Mouse (Mus musculus): ENCODE measurements at regions not wholly inside any gene's neighbourhood (a gene's known extent, or its start where the extent isn't known, plus 50 kb on each side); places are given as distances from the start of the nearest gene placed in this dataset.

- Histone ChIP-seq H3K4me1 (ENCODE audit: control insufficient read depth in 2 of 2, insufficient read depth in 2 of 2, low read length in 2 of 2, poor library complexity in 1 of 2) (no peaks in the 10 kb centered on the region), H3K4me3 (ENCODE audit: insufficient read depth in 1 of 2, low read depth in 1 of 2, low read length in 2 of 2, poor library complexity in 1 of 2, severe bottlenecking in 1 of 2) (no peak overlapping the region), H3K27ac (ENCODE audit: insufficient read depth, low read depth, low read length, poor library complexity, severe bottlenecking) (no peak overlapping the region), H3K36me3 (ENCODE audit: control insufficient read depth, insufficient read depth, low read length, poor library complexity, severe bottlenecking) (no peaks in the 10 kb centered on the region), H3K9ac (ENCODE audit: insufficient read depth, low read depth, low read length, poor library complexity, severe bottlenecking) (no peak overlapping the region), H3K9me3 (ENCODE audit: control insufficient read depth, insufficient read depth, low read depth, low read length) (no peaks in the 10 kb centered on the region)
- TF ChIP-seq ZC3H11A (IDR thresholded peaks at IDR 0.05; ENCODE audit: borderline replicate concordance, low read depth, low read length) (no peak), ZNF384 (IDR thresholded peaks at IDR 0.05; ENCODE audit: low read depth, low read length) (no peak), HCFC1 (IDR thresholded peaks at IDR 0.05; ENCODE audit: borderline replicate concordance, insufficient read depth, low read length) (no peak), CHD2 (IDR thresholded peaks at IDR 0.05; ENCODE audit: low read depth, low read length) (no peak), MAFK (IDR thresholded peaks at IDR 0.05; ENCODE audit: insufficient read depth, low read depth, low read length) (no peak)
- DNase-seq (ENCODE audit: low read depth, low spot score): no peak
- in situ Hi-C loops (cut with MboI; ENCODE audit: low sequenced_read_pairs in 2 of 2, unreplicated experiment in 2 of 2): no loop called here
These were observed 78.6 kb upstream of the Sel1l start for GRCm38 (mm10) chr12:91927576-91927975.

- in situ Hi-C loops (cut with MboI; ENCODE audit: low sequenced_read_pairs in 2 of 2, unreplicated experiment in 2 of 2): no loop called here
- Histone ChIP-seq H3K36me3 (ENCODE audit: control insufficient read depth, insufficient read depth, low read length, poor library complexity, severe bottlenecking) (no peaks in the 10 kb centered on the region), H3K9ac (ENCODE audit: insufficient read depth, low read depth, low read length, poor library complexity, severe bottlenecking) (no peak overlapping the region), H3K9me3 (ENCODE audit: control insufficient read depth, insufficient read depth, low read depth, low read length) (no peaks in the 10 kb centered on the region), H3K27ac (ENCODE audit: insufficient read depth, low read depth, low read length, poor library complexity, severe bottlenecking) (no peak overlapping the region), H3K4me3 (ENCODE audit: insufficient read depth in 1 of 2, low read depth in 1 of 2, low read length in 2 of 2, poor library complexity in 1 of 2, severe bottlenecking in 1 of 2) (no peak overlapping the region), H3K4me1 (ENCODE audit: control insufficient read depth in 2 of 2, insufficient read depth in 2 of 2, low read length in 2 of 2, poor library complexity in 1 of 2) (no peaks in the 10 kb centered on the region)
- TF ChIP-seq MAFK (IDR thresholded peaks at IDR 0.05; ENCODE audit: insufficient read depth, low read depth, low read length): no peak
- no peak for TF ChIP-seq CHD2 (IDR thresholded peaks at IDR 0.05; ENCODE audit: low read depth, low read length)
- TF ChIP-seq ZNF384 (IDR thresholded peaks at IDR 0.05; ENCODE audit: low read depth, low read length): no peak
- TF ChIP-seq ZC3H11A (IDR thresholded peaks at IDR 0.05; ENCODE audit: borderline replicate concordance, low read depth, low read length): no peak
- no peak for TF ChIP-seq HCFC1 (IDR thresholded peaks at IDR 0.05; ENCODE audit: borderline replicate concordance, insufficient read depth, low read length)
- DNase-seq (ENCODE audit: low read depth, low spot score): no peak
These were observed 66.5 kb upstream of the Sel1l start for GRCm38 (mm10) chr12:91915486-91915885.

GRCm38 (mm10) chr12:91910529-91910928 lies 61.6 kb upstream of the Sel1l start:
- in situ Hi-C loops (cut with MboI; ENCODE audit: low sequenced_read_pairs in 2 of 2, unreplicated experiment in 2 of 2): no loop called here
- no peak for DNase-seq (ENCODE audit: low read depth, low spot score)
- Histone ChIP-seq H3K4me3 (ENCODE audit: insufficient read depth in 1 of 2, low read depth in 1 of 2, low read length in 2 of 2, poor library complexity in 1 of 2, severe bottlenecking in 1 of 2) (no peak overlapping the region), H3K36me3 (ENCODE audit: control insufficient read depth, insufficient read depth, low read length, poor library complexity, severe bottlenecking) (no peaks in the 10 kb centered on the region), H3K4me1 (ENCODE audit: control insufficient read depth in 2 of 2, insufficient read depth in 2 of 2, low read length in 2 of 2, poor library complexity in 1 of 2) (no peaks in the 10 kb centered on the region), H3K9ac (ENCODE audit: insufficient read depth, low read depth, low read length, poor library complexity, severe bottlenecking) (no peak overlapping the region), H3K27ac (ENCODE audit: insufficient read depth, low read depth, low read length, poor library complexity, severe bottlenecking) (no peak overlapping the region), H3K9me3 (ENCODE audit: control insufficient read depth, insufficient read depth, low read depth, low read length) (no peaks in the 10 kb centered on the region)
- TF ChIP-seq CHD2 (IDR thresholded peaks at IDR 0.05; ENCODE audit: low read depth, low read length) (no peak), ZC3H11A (IDR thresholded peaks at IDR 0.05; ENCODE audit: borderline replicate concordance, low read depth, low read length) (no peak), MAFK (IDR thresholded peaks at IDR 0.05; ENCODE audit: insufficient read depth, low read depth, low read length) (no peak), HCFC1 (IDR thresholded peaks at IDR 0.05; ENCODE audit: borderline replicate concordance, insufficient read depth, low read length) (no peak), ZNF384 (IDR thresholded peaks at IDR 0.05; ENCODE audit: low read depth, low read length) (no peak)

Measured in ES-E14 (cell line).